12 mouse cellular contexts compared by ENCODE assay signal in the genomic region with DNA sequence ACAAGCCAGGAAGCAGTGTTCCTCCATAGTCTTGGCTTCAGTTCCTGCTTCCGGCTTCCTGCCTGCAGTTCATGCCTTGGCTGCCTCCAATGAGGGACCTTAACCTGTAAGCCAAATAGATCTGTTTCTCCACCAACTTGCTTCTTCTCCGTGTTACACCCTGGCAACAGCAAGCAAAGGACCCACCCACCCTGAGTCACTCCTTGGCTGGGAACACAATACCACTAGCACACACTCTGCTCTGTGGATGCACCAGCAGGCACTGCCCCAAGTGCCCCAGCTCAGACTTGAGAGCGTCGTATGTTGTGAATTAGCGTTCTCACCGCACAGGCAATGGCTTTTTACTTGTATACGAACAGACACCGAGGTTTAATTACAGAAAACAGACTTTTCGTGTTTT. TPM values are rescaled to one million over a fixed set of nuclear protein-coding genes. Genes with fewer than 3 reads are reported as not detected.
DNase-seq lines count a peak whose midpoint lies in the region; ATAC-seq and TF ChIP-seq lines count a peak whose summit lies in the region.
"Had no signal": no experiment of that assay in that cellular context is flagged by ENCODE, and none has a peak within 500 bp of the region (broad histone marks: within the 10 kb centered on the region; RNA-seq: fewer than 3 reads in every experiment).

No protein-coding gene starts in this region.

- H3K4me3 ChIP-seq in liver, adult 2 months (ENCODE audit: insufficient read depth, low read depth, low read length): no peak overlapping the region
- no peak overlapping the region for H3K4me3 ChIP-seq in liver, postnatal 0 days (ENCODE audit: low read depth, low read length)
- H3K4me3 ChIP-seq: hindbrain, embryonic 15.5 days; kidney, embryonic 15.5 days had no signal

- H3K4me1 ChIP-seq in liver, adult 2 months (ENCODE audit: control insufficient read depth, insufficient read depth, low read length): no peaks in the 10 kb centered on the region
- H3K4me1 ChIP-seq in liver, postnatal 0 days (ENCODE audit: insufficient read depth): no peaks in the 10 kb centered on the region
- H3K4me1 ChIP-seq: hindbrain, embryonic 15.5 days; kidney, embryonic 15.5 days had no signal

- no peak for TF ChIP-seq EP300 in liver, postnatal 0 days (IDR thresholded peaks at IDR 0.05; ENCODE audit: low read depth)

- ATAC-seq in liver, postnatal 0 days: no peak
- ATAC-seq: activated CD4-positive, CD25-positive, alpha-beta regulatory T cell, adult 4 months had no signal

- no peaks in the 10 kb centered on the region for H3K27me3 ChIP-seq in liver, adult 2 months (ENCODE audit: control insufficient read depth, insufficient read depth, low read length)
- no peaks in the 10 kb centered on the region for H3K27me3 ChIP-seq in liver, postnatal 0 days (ENCODE audit: insufficient read depth, low read length)
- H3K27me3 ChIP-seq: hindbrain, embryonic 15.5 days; kidney, embryonic 15.5 days had no signal

- WGBS in liver, adult 2 months: 86% methylated on average over 9 of the region's 9 CpGs
- WGBS in liver, postnatal 0 days (ENCODE audit: insufficient replicate concordance): 82% methylated on average over 9 of the region's 9 CpGs

- H3K9me3 ChIP-seq in liver, postnatal 0 days (ENCODE audit: low read length): peaks cover 2% of the 10 kb centered on the region; the same call in 1 of the 2 replicates
- H3K9me3 ChIP-seq: hindbrain, embryonic 15.5 days; kidney, embryonic 15.5 days had no signal

- no peak for TF ChIP-seq CTCF in liver, adult 2 months (IDR thresholded peaks at IDR 0.05; ENCODE audit: low read depth, low read length)
- no peak for TF ChIP-seq CTCF in liver, postnatal 0 days (IDR thresholded peaks at IDR 0.05; ENCODE audit: low read depth)
- no peak for TF ChIP-seq CTCF in brain, embryonic 14.5 days (IDR thresholded peaks at IDR 0.05; ENCODE audit: borderline replicate concordance, extremely low read depth, insufficient read depth, insufficient read length)

- TF ChIP-seq POLR2A in liver, adult 2 months (IDR thresholded peaks at IDR 0.05; ENCODE audit: extremely low read depth, insufficient read depth, low read length): no peak
- no peak for TF ChIP-seq POLR2A in brain, embryonic 14.5 days (IDR thresholded peaks at IDR 0.05; ENCODE audit: borderline replicate concordance, extremely low read depth, insufficient read depth, insufficient read length, poor library complexity, severe bottlenecking)

- no peak overlapping the region for H3K27ac ChIP-seq in liver, adult 2 months (replicated peaks; ENCODE audit: insufficient read depth, low read depth, low read length)
- no peak overlapping the region for H3K27ac ChIP-seq in liver, postnatal 0 days (ENCODE audit: low read depth)
- H3K27ac ChIP-seq: hindbrain, embryonic 15.5 days; kidney, embryonic 15.5 days had no signal

- H3K79me2 ChIP-seq in liver, adult 2 months (ENCODE audit: control insufficient read depth, insufficient read depth, low read length): no peaks in the 10 kb centered on the region

- no peak overlapping the region for H3K4me2 ChIP-seq in liver, postnatal 0 days (ENCODE audit: low read depth, low read length)
- H3K4me2 ChIP-seq: hindbrain, embryonic 15.5 days; kidney, embryonic 15.5 days had no signal

- H3K36me3 ChIP-seq in liver, adult 2 months (ENCODE audit: control insufficient read depth, insufficient read depth, low read length): no peaks in the 10 kb centered on the region
- H3K36me3 ChIP-seq in liver, postnatal 0 days (replicated peaks; ENCODE audit: insufficient read depth, low read length): no peaks in the 10 kb centered on the region
- H3K36me3 ChIP-seq: hindbrain, embryonic 15.5 days; kidney, embryonic 15.5 days had no signal

- H3K9ac ChIP-seq in liver, adult 2 months (ENCODE audit: low read depth, low read length): no peak overlapping the region
- no peak overlapping the region for H3K9ac ChIP-seq in liver, postnatal 0 days (replicated peaks)
- H3K9ac ChIP-seq: hindbrain, embryonic 15.5 days; kidney, embryonic 15.5 days had no signal

- peak; percentile 1 for DNase-seq in liver, adult 2 months (ENCODE audit: extremely low read depth, low read depth, low spot score)
- DNase-seq in liver, postnatal 0 days: no peak
- DNase-seq in R1 (ENCODE audit: low read depth, low spot score): peak; percentile 24
- DNase-seq in brain, embryonic 14.5 days (ENCODE audit: low read depth): peak; percentile 27
- peak; percentile 49 for DNase-seq in lung, postnatal 10 days
- no peak for DNase-seq in yolk sac, embryonic 10.5 days (ENCODE audit: low spot score)
- DNase-seq in layer of hippocampus, adult 8-10 months (ENCODE audit: low spot score in 2 of 2): no peak
- DNase-seq: cerebellum, adult 8-10 months; thymus, adult 2 months had no signal

RNA-seq across cellular contexts. Expression of a gene that starts 57.2 kb away (rescaled TPM):
- total RNA-seq in liver, adult 2 months (2014; rRNA removed): 36.6 and 39.2 TPM in 2 replicates
- polyA plus RNA-seq in liver, adult 2 months (2012; rRNA removed): 59.5 and 63.0 TPM in 2 replicates
- 9.4 and 10.7 TPM in 2 replicates for polyA plus RNA-seq in liver, postnatal 0 days (2015; fragmentation: Nextera tagmentation; extraction: Ambion mirVana)
- polyA plus RNA-seq in brain, embryonic 14.5 days (2012; rRNA removed): 63.8 and 67.6 TPM in 2 replicates
- total RNA-seq in layer of hippocampus, adult 8-10 months (2022): 10 to 100 TPM; 22.8 to 36.2 (median 31.2) TPM

RNA-seq across cellular contexts. Expression of a gene that starts 57.4 kb away (rescaled TPM):
- 13.2 and 14.5 TPM in 2 replicates for total RNA-seq in liver, adult 2 months (2014; rRNA removed)
- polyA plus RNA-seq in liver, adult 2 months (2012; rRNA removed): 22.2 and 22.4 TPM in 2 replicates
- 3.8 and 4.5 TPM in 2 replicates for polyA plus RNA-seq in liver, postnatal 0 days (2015; fragmentation: Nextera tagmentation; extraction: Ambion mirVana)
- polyA plus RNA-seq in brain, embryonic 14.5 days (2012; rRNA removed): 26.2 and 28.3 TPM in 2 replicates
- total RNA-seq in layer of hippocampus, adult 8-10 months (2022): 10 to 100 TPM; 19.0 to 20.6 (median 19.4) TPM

Comparison
In these comparisons a context has a peak if more than half of its experiments do, and no peak if none do; other contexts are left out.
1. DNase-seq: peak in liver, adult 2 months (single experiment), R1 (single experiment), brain, embryonic 14.5 days (single experiment) and lung, postnatal 10 days (single experiment); none in liver, postnatal 0 days (single experiment), yolk sac, embryonic 10.5 days (single experiment) and layer of hippocampus, adult 8-10 months (0 of 2).